ENCODE assay signal across 8 mouse cellular contexts in genomic region chr14:21824938-21825337, GRCm38 (mm10). TPM values are rescaled to one million over a fixed set of nuclear protein-coding genes. Genes with fewer than 3 reads are reported as not detected.
DNase-seq lines count a peak whose midpoint lies in the region; ATAC-seq and TF ChIP-seq lines count a peak whose summit lies in the region.

Vdac2 (plus strand) TSS chr14:21825238.

- H3K36me3 ChIP-seq in MEL (ENCODE audit: control insufficient read depth in 1 of 2, insufficient read depth in 2 of 2, low read length in 2 of 2), result peaks cover 0 to 17% of the 10 kb centered on the region in 2 experiments; a peak in 2 of 4 replicates
- H3K36me3 ChIP-seq in forebrain, embryonic 15.5 days, result no peaks in the 10 kb centered on the region
- no peaks in the 10 kb centered on the region for H3K36me3 ChIP-seq in hindbrain, embryonic 13.5 days
- no peaks in the 10 kb centered on the region for H3K36me3 ChIP-seq in liver, embryonic 15.5 days (replicated peaks)

- 86% methylated on average over 2 of the region's 2 CpGs for WGBS in forebrain, embryonic 15.5 days
- WGBS in hindbrain, embryonic 13.5 days, result 86% methylated on average over 2 of the region's 2 CpGs
- 77% methylated on average over 2 of the region's 2 CpGs for WGBS in liver, embryonic 15.5 days (ENCODE audit: insufficient replicate concordance)

- no peaks in the 10 kb centered on the region for H3K9me3 ChIP-seq in MEL (replicated peaks; ENCODE audit: insufficient read depth, low read length)
- H3K9me3 ChIP-seq in forebrain, embryonic 15.5 days, result no peaks in the 10 kb centered on the region
- H3K9me3 ChIP-seq in hindbrain, embryonic 13.5 days, result no peaks in the 10 kb centered on the region
- H3K9me3 ChIP-seq in liver, embryonic 15.5 days (replicated peaks), result no peaks in the 10 kb centered on the region

- TF ChIP-seq POLR2A in MEL (IDR thresholded peaks at IDR 0.05; ENCODE audit: control insufficient read depth in 1 of 2, insufficient read depth in 1 of 2, low read depth in 1 of 2, low read length in 2 of 2, poor library complexity in 1 of 2), result no peak

- H3K4me2 ChIP-seq in forebrain, embryonic 15.5 days (replicated peaks), result no peak within 1 kb of the TSS
- H3K4me2 ChIP-seq in hindbrain, embryonic 13.5 days, result no peak within 1 kb of the TSS
- no peak within 1 kb of the TSS for H3K4me2 ChIP-seq in liver, embryonic 15.5 days

- H3K9ac ChIP-seq in MEL (ENCODE audit: control insufficient read depth, low read depth, low read length, poor library complexity, severe bottlenecking), result no peak within 1 kb of the TSS
- H3K9ac ChIP-seq in forebrain, embryonic 15.5 days (replicated peaks), result no peak within 1 kb of the TSS
- H3K9ac ChIP-seq in hindbrain, embryonic 13.5 days, result no peak within 1 kb of the TSS
- H3K9ac ChIP-seq in liver, embryonic 15.5 days, result no peak within 1 kb of the TSS

- TF ChIP-seq CTCF in MEL (IDR thresholded peaks at IDR 0.05 in 2 of 3, conservative IDR thresholded peaks at IDR 0.05 in 1 of 3; ENCODE audit: control insufficient read depth in 1 of 3, insufficient read depth in 1 of 3, low read depth in 2 of 3, low read length in 3 of 3, poor library complexity in 1 of 3, severe bottlenecking in 1 of 3), result no peak

- no peak for TF ChIP-seq RAD21 in MEL (IDR thresholded peaks at IDR 0.05; ENCODE audit: low read depth, low read length)

- TF ChIP-seq EP300 in MEL (IDR thresholded peaks at IDR 0.05; ENCODE audit: low read depth in 1 of 2, low read length in 2 of 2), result no peak

- no peak for DNase-seq in adrenal gland, adult 18-20 months (ENCODE audit: low spot score in 2 of 2)
- no peak for DNase-seq in adrenal gland, adult (ENCODE audit: inconsistent age in 2 of 2, low spot score in 1 of 2)
- no peak for DNase-seq in MEL (ENCODE audit: low read depth, low spot score)
- no peak for DNase-seq in yolk sac, embryonic 10.5 days (ENCODE audit: low spot score)
- DNase-seq in spleen, postnatal 10 days (ENCODE audit: low spot score in 2 of 2), result no peak

- peak within 1 kb of the TSS; percentile 89; the same call in 1 of the 2 replicates for H3K27ac ChIP-seq in MEL (ENCODE audit: control insufficient read depth, low read depth, low read length)
- H3K27ac ChIP-seq in forebrain, embryonic 15.5 days (replicated peaks), result no peak within 1 kb of the TSS
- H3K27ac ChIP-seq in hindbrain, embryonic 13.5 days, result no peak within 1 kb of the TSS
- peak within 1 kb of the TSS; percentile 96 for H3K27ac ChIP-seq in liver, embryonic 15.5 days (replicated peaks)

- peaks cover 6 to 16% of the 10 kb centered on the region in 2 experiments for H3K4me1 ChIP-seq in MEL (ENCODE audit: control insufficient read depth in 1 of 2, insufficient read depth in 2 of 2, low read length in 2 of 2)
- no peaks in the 10 kb centered on the region for H3K4me1 ChIP-seq in forebrain, embryonic 15.5 days
- H3K4me1 ChIP-seq in hindbrain, embryonic 13.5 days (replicated peaks), result peaks cover 12% of the 10 kb centered on the region
- H3K4me1 ChIP-seq in liver, embryonic 15.5 days (replicated peaks), result peaks cover 75% of the 10 kb centered on the region

- H3K4me3 ChIP-seq in MEL (ENCODE audit: control insufficient read depth in 1 of 2, insufficient read depth in 1 of 2, low read depth in 2 of 2, low read length in 2 of 2), result no peak within 1 kb of the TSS
- H3K4me3 ChIP-seq in forebrain, embryonic 15.5 days, result no peak within 1 kb of the TSS
- H3K4me3 ChIP-seq in hindbrain, embryonic 13.5 days, result no peak within 1 kb of the TSS
- no peak within 1 kb of the TSS for H3K4me3 ChIP-seq in liver, embryonic 15.5 days (replicated peaks)

- ATAC-seq in forebrain, embryonic 15.5 days (replicated peaks), result no peak
- no peak for ATAC-seq in hindbrain, embryonic 13.5 days (ENCODE audit: low FRiP score)
- no peak for ATAC-seq in liver, embryonic 15.5 days (ENCODE audit: insufficient read depth)

- H3K27me3 ChIP-seq in MEL (ENCODE audit: control insufficient read depth in 1 of 2, insufficient read depth in 2 of 2, low read length in 2 of 2), result no peaks in the 10 kb centered on the region
- no peaks in the 10 kb centered on the region for H3K27me3 ChIP-seq in forebrain, embryonic 15.5 days
- no peaks in the 10 kb centered on the region for H3K27me3 ChIP-seq in hindbrain, embryonic 13.5 days
- H3K27me3 ChIP-seq in liver, embryonic 15.5 days, result no peaks in the 10 kb centered on the region

- H3K79me2 ChIP-seq in MEL (ENCODE audit: control insufficient read depth, insufficient read depth, low read length, poor library complexity), result no peaks in the 10 kb centered on the region

TF ChIP-seq in MEL, 35 proteins besides CTCF, POLR2A, EP300 and RAD21:
- TF ChIP-seq TBP (IDR thresholded peaks at IDR 0.05; ENCODE audit: low read depth, low read length) (no peak), CHD1 (IDR thresholded peaks at IDR 0.05; ENCODE audit: low read depth, low read length) (no peak), NELFE (IDR thresholded peaks at IDR 0.05; ENCODE audit: low read depth, low read length) (no peak)

RNA-seq across cellular contexts. Expression of gene Vdac2, which starts in this region (rescaled TPM):
- total RNA-seq in adrenal gland, adult 18-20 months (2021), result 100 to 1,000 TPM; 205 to 245 TPM
- total RNA-seq in MEL (2012; rRNA removed), result 247 and 248 TPM in 2 replicates
- 100 to 1,000 TPM in 1 of 2 experiments, 10 to 100 TPM in 1; 74.9 to 327 TPM for polyA plus RNA-seq in MEL (2012; ENCODE audit: insufficient read depth in 1 of 2, insufficient read length in 2 of 2, low read depth in 1 of 2, low replicate concordance in 2 of 2, missing spikeins in 1 of 2)
- polyA plus RNA-seq in forebrain, embryonic 15.5 days (2015; fragmentation: Nextera tagmentation; extraction: Ambion mirVana), result 245 and 250 TPM in 2 replicates
- 250 and 265 TPM in 2 replicates for polyA plus RNA-seq in hindbrain, embryonic 13.5 days (2015; fragmentation: Nextera tagmentation; extraction: Ambion mirVana)
- polyA plus RNA-seq in liver, embryonic 15.5 days (2015; fragmentation: Nextera tagmentation; extraction: Ambion mirVana), result 110 and 121 TPM in 2 replicates

Comparison
In these comparisons a context has a peak if more than half of its experiments do, and no peak if none do; other contexts are left out.
1. H3K27ac ChIP-seq: peak in MEL (single experiment) and liver, embryonic 15.5 days (single experiment); none in forebrain, embryonic 15.5 days (single experiment) and hindbrain, embryonic 13.5 days (single experiment).